Mouse (Mus musculus) hindbrain, embryonic 11.5 days (tissue): ENCODE measurements at regions not wholly inside any gene's neighbourhood (a gene's known extent, or its start where the extent isn't known, plus 50 kb on each side); places are given as distances from the start of the nearest gene placed in this dataset.
A peak's percentile ranks its signal among the peaks of the same experiment; 100 is the strongest.

Experiments used
- ATAC-seq: fragments of 200-750 bp; cut with Nextera tagmentation; 2 replicates; pipeline ENCODE4 v1.8.0; 2017; ENCODE audit warnings: mild to moderate bottlenecking, moderate TSS enrichment, moderate library complexity; ENCODE audit not compliant: low FRiP score
- DNase-seq: peaks from one replicate; pipeline ENCODE4 v3.0.0-alpha.2; 2015; ENCODE audit warnings: low spot score
- H3K27ac ChIP-seq: fragments of 300-500 bp; sonication (generic); 2 replicates; pipeline ENCODE4 v1.5.1; 2014; ENCODE audit warnings: mild to moderate bottlenecking, low read depth, low read length
- H3K27me3 ChIP-seq: fragments of 300-500 bp; sonication (generic); 2 replicates; pipeline ENCODE4 v1.6.1; 2014; ENCODE audit warnings: mild to moderate bottlenecking, low read length, moderate library complexity, mixed read lengths; ENCODE audit not compliant: control insufficient read depth, insufficient read depth
- H3K36me3 ChIP-seq: fragments of 300-500 bp; sonication (generic); 2 replicates; pipeline ENCODE4 v1.6.1; 2014; ENCODE audit warnings: mild to moderate bottlenecking, low read length, moderate library complexity, mixed read lengths; ENCODE audit not compliant: control insufficient read depth, insufficient read depth
- H3K4me1 ChIP-seq: fragments of 300-500 bp; sonication (generic); replicated peaks from 2 replicates; pipeline ENCODE4 v1.6.1; 2014; ENCODE audit warnings: low read length, mixed read lengths; ENCODE audit not compliant: control insufficient read depth, insufficient read depth
- H3K4me2 ChIP-seq: fragments of 300-500 bp; sonication (generic); replicated peaks from 2 replicates; pipeline ENCODE4 v1.6.1; 2014; ENCODE audit warnings: mild to moderate bottlenecking, low read depth, low read length
- H3K4me3 ChIP-seq: fragments of 300-500 bp; sonication (generic); 2 replicates; pipeline ENCODE4 v1.5.1; 2014; ENCODE audit warnings: low read depth, low read length
- H3K9ac ChIP-seq: fragments of 300-500 bp; sonication (generic); 2 replicates; pipeline ENCODE4 v1.6.1; 2014; ENCODE audit warnings: low read depth, low read length
- H3K9me3 ChIP-seq: fragments of 300-500 bp; sonication (generic); 2 replicates; pipeline ENCODE4 v1.6.1; 2016; ENCODE audit warnings: low read length; ENCODE audit not compliant: control insufficient read depth
- WGBS: fragments of 180-500 bp; shearing (Covaris S2); extraction: QIAGEN DNeasy Blood & Tissue Kit; methylation state at CpG from one replicate; pipeline ENCODE4 v1.1.7; 2014; 5-methylcytosine and 5-hydroxymethylcytosine counted together

GRCm38 (mm10) chr8:26590591-26591212, 386.4 kb upstream of the Zfp703 start:
- WGBS = 87% methylated on average over 2 of the region's 2 CpGs
- ATAC-seq = no peak

GRCm38 (mm10) chr8:26591266-26591665, 385.9 kb upstream of the Zfp703 start:
- 80% methylated on average over 3 of the region's 3 CpGs for WGBS
- ATAC-seq (no peak), DNase-seq (no peak)
- no peak overlapping the region for H3K27ac ChIP-seq
- H3K27me3 ChIP-seq = 0 out of 2 replicates have a peak, but pooled peaks cover 2% of the 10 kb centered on the region
- no peaks in the 10 kb centered on the region for H3K4me1 ChIP-seq
- H3K4me2 ChIP-seq = no peak overlapping the region
- no peak overlapping the region for H3K9ac ChIP-seq
- no peak overlapping the region for H3K4me3 ChIP-seq
- no peaks in the 10 kb centered on the region for H3K9me3 ChIP-seq
- no peaks in the 10 kb centered on the region for H3K36me3 ChIP-seq

More at GRCm38 (mm10) chr8:26590591-26591212, 386.4 kb upstream of the Zfp703 start:
- no peak overlapping the region for H3K4me2 ChIP-seq
- H3K9ac ChIP-seq = no peak overlapping the region
- H3K4me1 ChIP-seq = no peaks in the 10 kb centered on the region
- H3K27ac ChIP-seq = no peak overlapping the region
- H3K9me3 ChIP-seq = no peaks in the 10 kb centered on the region
- 0 out of 2 replicates have a peak, but pooled peaks cover 2% of the 10 kb centered on the region for H3K27me3 ChIP-seq
- H3K36me3 ChIP-seq = no peaks in the 10 kb centered on the region
- no peak for DNase-seq
- no peak overlapping the region for H3K4me3 ChIP-seq

GRCm38 (mm10) chr8:26593536-26594368, 383.4 kb upstream of the Zfp703 start:
- H3K9me3 ChIP-seq = no peaks in the 10 kb centered on the region
- H3K9ac ChIP-seq = no peak overlapping the region
- H3K27me3 ChIP-seq = 0 out of 2 replicates have a peak, but pooled peaks cover 2% of the 10 kb centered on the region
- H3K4me3 ChIP-seq = no peak overlapping the region
- DNase-seq (peak; percentile 27), ATAC-seq (no peak)
- no peak overlapping the region for H3K27ac ChIP-seq
- no peak overlapping the region for H3K4me2 ChIP-seq
- H3K4me1 ChIP-seq = no peaks in the 10 kb centered on the region
- no peaks in the 10 kb centered on the region for H3K36me3 ChIP-seq
- 67% methylated on average over 5 of the region's 5 CpGs for WGBS

GRCm38 (mm10) chr8:26594369-26594920, 382.7 kb upstream of the Zfp703 start:
- Histone ChIP-seq H3K27me3 (0 out of 2 replicates have a peak, but pooled peaks cover 2% of the 10 kb centered on the region), H3K27ac (no peak overlapping the region), H3K4me1 (no peaks in the 10 kb centered on the region), H3K9me3 (no peaks in the 10 kb centered on the region), H3K9ac (no peak overlapping the region), H3K4me2 (no peak overlapping the region), H3K4me3 (no peak overlapping the region), H3K36me3 (no peaks in the 10 kb centered on the region)
- DNase-seq (no peak), ATAC-seq (no peak)
- whole genome bisulfite sequencing = 75% methylated on average over 11 of the region's 11 CpGs

- ATAC-seq (no peak), DNase-seq (no peak)
- Histone ChIP-seq H3K4me1 (no peaks in the 10 kb centered on the region), H3K4me2 (no peak overlapping the region), H3K4me3 (no peak overlapping the region), H3K9me3 (no peaks in the 10 kb centered on the region), H3K36me3 (no peaks in the 10 kb centered on the region), H3K9ac (no peak overlapping the region), H3K27me3 (0 out of 2 replicates have a peak, but pooled peaks cover 2% of the 10 kb centered on the region), H3K27ac (no peak overlapping the region)
- 83% methylated on average over 13 of the region's 13 CpGs for WGBS
Measured at GRCm38 (mm10) chr8:26595431-26596018, 381.6 kb upstream of the Zfp703 start.

GRCm38 (mm10) chr8:26596665-26597362, 380.3 kb upstream of the Zfp703 start:
- H3K36me3 ChIP-seq = no peaks in the 10 kb centered on the region
- no peak for ATAC-seq
- H3K9ac ChIP-seq = no peak overlapping the region
- no peak for DNase-seq
- no peak overlapping the region for H3K4me2 ChIP-seq
- no peak overlapping the region for H3K4me3 ChIP-seq
- 70% methylated on average over 7 of the region's 7 CpGs for WGBS
- H3K4me1 ChIP-seq = no peaks in the 10 kb centered on the region
- H3K27ac ChIP-seq = no peak overlapping the region
- H3K9me3 ChIP-seq = no peaks in the 10 kb centered on the region
- no peaks in the 10 kb centered on the region for H3K27me3 ChIP-seq

- no peak overlapping the region for H3K9ac ChIP-seq
- no peak overlapping the region for H3K4me2 ChIP-seq
- H3K36me3 ChIP-seq = no peaks in the 10 kb centered on the region
- no peaks in the 10 kb centered on the region for H3K27me3 ChIP-seq
- H3K27ac ChIP-seq = no peak overlapping the region
- no peak for ATAC-seq
- no peak for DNase-seq
- no peaks in the 10 kb centered on the region for H3K4me1 ChIP-seq
- WGBS = 88% methylated on average over 8 of the region's 8 CpGs
- H3K9me3 ChIP-seq = no peaks in the 10 kb centered on the region
- no peak overlapping the region for H3K4me3 ChIP-seq
Measured at GRCm38 (mm10) chr8:26598520-26598919, 378.6 kb upstream of the Zfp703 start.

GRCm38 (mm10) chr8:26600127-26600526, 377.0 kb upstream of the Zfp703 start:
- no peak for ATAC-seq
- no peaks in the 10 kb centered on the region for H3K9me3 ChIP-seq
- H3K27me3 ChIP-seq = no peaks in the 10 kb centered on the region
- no peak overlapping the region for H3K4me2 ChIP-seq
- no peaks in the 10 kb centered on the region for H3K4me1 ChIP-seq
- no peak overlapping the region for H3K9ac ChIP-seq
- H3K36me3 ChIP-seq = no peaks in the 10 kb centered on the region
- no peak overlapping the region for H3K27ac ChIP-seq
- H3K4me3 ChIP-seq = no peak overlapping the region
- no peak for DNase-seq
- WGBS = 95% methylated on average over 9 of the region's 9 CpGs
